ENCODE assay signal across 3 mouse cellular contexts in the genomic region with DNA sequence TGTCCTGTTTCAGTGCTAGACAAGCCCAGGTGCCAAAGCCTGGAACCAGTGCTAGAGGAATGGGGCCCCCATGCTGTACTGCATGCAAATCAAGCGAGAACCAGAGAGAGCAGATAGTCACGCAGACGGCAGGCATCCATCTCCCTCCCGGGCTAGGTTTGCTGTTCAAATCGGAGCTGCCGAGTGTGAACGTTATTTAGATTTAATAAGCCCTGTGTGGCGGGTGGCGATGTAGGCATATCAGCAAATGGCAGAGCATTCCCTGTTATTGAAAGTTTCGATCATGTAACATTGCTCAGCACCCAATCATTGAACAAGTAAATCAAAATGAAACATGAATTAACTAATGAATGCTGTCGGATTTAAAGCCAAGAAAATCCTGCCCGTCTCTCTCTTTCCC.
"Had no signal": no experiment of that assay in that cellular context is flagged by ENCODE, and none has a peak within 500 bp of the region (broad histone marks: within the 10 kb centered on the region; RNA-seq: fewer than 3 reads in every experiment).

No protein-coding gene starts in this region.

- DNase-seq: left cerebral cortex, postnatal 4 days had no signal

- H3K27me3 ChIP-seq: limb, embryonic 13.5 days had no signal

- H3K9me3 ChIP-seq: limb, embryonic 13.5 days had no signal

- H3K27ac ChIP-seq: limb, embryonic 13.5 days; liver, embryonic 14.5 days had no signal

- H3K4me2 ChIP-seq: limb, embryonic 13.5 days had no signal

- H3K4me3 ChIP-seq: limb, embryonic 13.5 days had no signal

- H3K36me3 ChIP-seq: limb, embryonic 13.5 days had no signal

- H3K9ac ChIP-seq: limb, embryonic 13.5 days; liver, embryonic 14.5 days had no signal

- H3K4me1 ChIP-seq: limb, embryonic 13.5 days had no signal
